Mouse (Mus musculus) erythroblast, embryonic 14.5 days (primary cell): ENCODE results near the gene Pop5. TPM values are rescaled to one million over a fixed set of nuclear protein-coding genes. Genes with fewer than 3 reads are reported as not detected.

Experiments
- H3K27me3 ChIP-seq: 2 replicates; pipeline ENCODE4 v1.6.1; 2012; ENCODE audit warnings: inconsistent platforms; ENCODE audit not compliant: control insufficient read depth
- H3K36me3 ChIP-seq: 2 replicates; pipeline ENCODE4 v1.6.1; 2012; ENCODE audit warnings: mild to moderate bottlenecking, inconsistent platforms; ENCODE audit not compliant: control insufficient read depth
- H3K4me1 ChIP-seq: 2 replicates; pipeline ENCODE4 v1.6.1; 2012; ENCODE audit warnings: inconsistent platforms; ENCODE audit not compliant: control insufficient read depth
- H3K4me3 ChIP-seq: replicated peaks from 2 replicates; pipeline ENCODE3; 2012; ENCODE audit warnings: moderate library complexity, mild to moderate bottlenecking, inconsistent platforms
- H3K9me3 ChIP-seq: 2 replicates; pipeline ENCODE4 v1.6.1; 2012; ENCODE audit warnings: low read length, inconsistent platforms, mixed read lengths; ENCODE audit not compliant: control insufficient read depth
- GATA1 ChIP-seq: IDR thresholded peaks from 2 replicates; pipeline ENCODE4 v1.6.1; 2012; ENCODE audit warnings: low read length, inconsistent platforms, mixed read lengths
- TAL1 ChIP-seq: IDR thresholded peaks from 3 replicates; pipeline ENCODE4 v1.6.1; 2012; ENCODE audit warnings: low read length, inconsistent platforms, mixed read lengths
- polyA plus RNA-seq: library from polyadenylated mRNA; stranded (reverse); fragments of >175 nt; gene quantifications from 2 replicates; pipeline ENCODE4 v1.2.3, GENCODE M21; 2012

Gene Pop5
- polyA plus RNA-seq, 1 experiment = 12.0 TPM

- no peak overlapping the region for H3K4me3 ChIP-seq
- no peaks in the 10 kb centered on the region for H3K36me3 ChIP-seq
- peaks cover 3% of the 10 kb centered on the region; the same call in 1 of the 2 replicates for H3K9me3 ChIP-seq
- no peaks in the 10 kb centered on the region for H3K4me1 ChIP-seq
- peaks cover 59% of the 10 kb centered on the region for H3K27me3 ChIP-seq
- TF ChIP-seq TAL1 (no peak), GATA1 (no peak)
These were observed 23.2 kb upstream of the Pop5 start for GRCm38 (mm10) chr5:115212451-115212850.

- H3K27me3 ChIP-seq = peaks cover 62% of the 10 kb centered on the region
- TF ChIP-seq GATA1 (no peak), TAL1 (no peak)
These were observed 22.8 kb upstream of the Pop5 start for GRCm38 (mm10) chr5:115212861-115213260.

GRCm38 (mm10) chr5:115214864-115215263 is 20.8 kb upstream of the Pop5 start:
- TF ChIP-seq TAL1 (no peak), GATA1 (no peak)
- H3K4me3 ChIP-seq = no peak overlapping the region
- peaks cover 14% of the 10 kb centered on the region for H3K9me3 ChIP-seq
- H3K4me1 ChIP-seq = peaks cover 2% of the 10 kb centered on the region
- H3K27me3 ChIP-seq = peaks cover 74% of the 10 kb centered on the region
- no peaks in the 10 kb centered on the region for H3K36me3 ChIP-seq

More at GRCm38 (mm10) chr5:115212861-115213260, 22.8 kb upstream of the Pop5 start:
- H3K4me3 ChIP-seq = no peak overlapping the region
- no peaks in the 10 kb centered on the region for H3K4me1 ChIP-seq
- H3K9me3 ChIP-seq = peaks cover 3% of the 10 kb centered on the region; the same call in 1 of the 2 replicates
- no peaks in the 10 kb centered on the region for H3K36me3 ChIP-seq

- H3K27me3 ChIP-seq = peaks cover 79% of the 10 kb centered on the region
- no peak for TF ChIP-seq GATA1
- TF ChIP-seq TAL1 = no peak
- H3K36me3 ChIP-seq = no peaks in the 10 kb centered on the region
- peaks cover 2% of the 10 kb centered on the region for H3K4me1 ChIP-seq
- H3K9me3 ChIP-seq = peaks cover 14% of the 10 kb centered on the region
- H3K4me3 ChIP-seq = no peak overlapping the region
These were observed 20.1 kb upstream of the Pop5 start for GRCm38 (mm10) chr5:115215273-115216185.

GRCm38 (mm10) chr5:115217998-115218397 is 17.6 kb upstream of the Pop5 start:
- Histone ChIP-seq H3K4me3 (no peak overlapping the region), H3K36me3 (no peaks in the 10 kb centered on the region), H3K27me3 (peaks cover 77% of the 10 kb centered on the region), H3K9me3 (peaks cover 22% of the 10 kb centered on the region), H3K4me1 (peaks cover 2% of the 10 kb centered on the region)
- TF ChIP-seq TAL1 = no peak
- TF ChIP-seq GATA1 = no peak

GRCm38 (mm10) chr5:115220931-115221640 is 14.6 kb upstream of the Pop5 start:
- Histone ChIP-seq H3K4me1 (peaks cover 2% of the 10 kb centered on the region), H3K36me3 (no peaks in the 10 kb centered on the region), H3K9me3 (peaks cover 22% of the 10 kb centered on the region), H3K4me3 (no peak overlapping the region), H3K27me3 (peaks cover 49% of the 10 kb centered on the region)
- TF ChIP-seq GATA1 (no peak), TAL1 (no peak)

- Histone ChIP-seq H3K27me3 (peaks cover 36% of the 10 kb centered on the region), H3K4me1 (peaks cover 2% of the 10 kb centered on the region)
- TF ChIP-seq TAL1 (no peak), GATA1 (no peak)
These were observed 13.2 kb upstream of the Pop5 start for GRCm38 (mm10) chr5:115222485-115222884.

GRCm38 (mm10) chr5:115230830-115231551 is 4.6 kb upstream of the Pop5 start:
- no peak for TF ChIP-seq TAL1
- no peak for TF ChIP-seq GATA1
- Histone ChIP-seq H3K4me1 (peaks cover 15% of the 10 kb centered on the region), H3K9me3 (no peaks in the 10 kb centered on the region; the same call in 1 of the 2 replicates), H3K27me3 (peaks cover 62% of the 10 kb centered on the region), H3K4me3 (no peak overlapping the region), H3K36me3 (no peaks in the 10 kb centered on the region)

More at GRCm38 (mm10) chr5:115222485-115222884, 13.2 kb upstream of the Pop5 start:
- Histone ChIP-seq H3K9me3 (peaks cover 19% of the 10 kb centered on the region), H3K36me3 (no peaks in the 10 kb centered on the region), H3K4me3 (no peak overlapping the region)
